Mouse (Mus musculus) spleen, postnatal 10 days (tissue): ENCODE data around the gene Eif2b4.
A peak's percentile ranks its signal among the peaks of the same experiment; 100 is the strongest.

ENCODE experiments used
- DNase-seq, 2 experiments: peaks; one replicate each; pipeline ENCODE4 v3.0.0; 2021 to 2022; ENCODE audit warnings: low spot score in 2 of 2

Eif2b4 gene

GRCm38 (mm10) chr5:31199893-31200292 is 6.7 kb upstream of the Eif2b4 start:
- no peak for DNase-seq

GRCm38 (mm10) chr5:31199321-31199892 is 6.2 kb upstream of the Eif2b4 start:
- no peak for DNase-seq

DNA sequence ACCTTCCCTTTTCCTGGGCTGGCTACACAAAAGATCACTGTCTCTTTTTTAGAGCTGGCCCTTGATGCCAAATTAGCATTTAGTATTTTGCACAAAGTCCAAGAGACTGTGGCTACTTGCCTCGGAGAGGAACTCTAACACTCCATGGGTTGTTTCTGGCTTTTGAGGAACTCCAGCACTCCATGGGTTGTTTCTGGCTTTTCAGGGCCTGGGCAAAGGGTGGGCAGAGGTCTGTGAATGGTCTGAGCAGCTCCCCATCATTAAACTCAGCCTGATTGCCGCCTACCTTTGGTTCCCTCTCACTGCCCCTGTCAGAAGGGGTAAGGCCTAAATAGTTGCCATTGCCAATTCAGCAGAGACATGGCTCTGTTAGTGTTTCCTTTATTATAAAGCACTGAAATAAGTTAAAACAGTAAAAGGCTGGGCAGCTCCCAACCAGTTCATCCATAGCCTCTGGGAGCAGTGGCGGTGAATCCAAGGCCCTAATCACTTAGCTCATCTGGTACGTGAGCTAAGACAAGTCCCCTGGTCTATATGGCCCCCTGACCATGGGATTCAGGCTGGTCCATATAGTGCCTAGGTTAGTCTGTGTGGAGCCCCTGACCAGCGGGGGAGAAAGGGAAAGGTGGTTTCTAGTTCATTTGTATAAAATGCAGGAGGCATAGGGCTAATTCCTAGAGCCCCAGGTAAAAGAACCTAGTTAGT is 5.5 kb upstream of the Eif2b4 start:
- DNase-seq = no peak

GRCm38 (mm10) chr5:31198170-31198569 is 4.9 kb upstream of the Eif2b4 start:
- DNase-seq = no peak

- DNase-seq = no peak
These were observed 3.8 kb upstream of the Eif2b4 start for GRCm38 (mm10) chr5:31197072-31197471.

DNA sequence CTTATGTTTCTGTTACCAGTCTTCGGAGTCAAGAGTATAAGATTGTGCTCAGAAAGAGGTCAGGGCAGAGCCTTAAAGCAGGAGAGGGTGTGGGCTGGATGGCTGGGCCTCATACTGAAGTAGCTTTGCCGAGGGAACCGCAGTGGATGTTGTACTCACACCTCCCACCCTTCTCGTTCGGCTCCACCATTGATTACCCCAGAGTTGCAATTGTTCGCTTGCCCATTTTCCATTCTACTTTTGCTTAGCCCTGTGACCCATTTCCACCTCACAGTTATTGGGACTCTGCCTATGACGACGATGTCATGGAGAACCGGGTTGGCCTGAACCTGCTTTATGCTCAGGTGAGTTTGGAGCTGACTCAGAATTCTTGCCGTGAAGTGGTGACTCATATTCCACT is 3.0 kb upstream of the Eif2b4 start:
- DNase-seq = no peak

- no peak for DNase-seq
These were observed 2.4 kb upstream of the Eif2b4 start for GRCm38 (mm10) chr5:31195671-31196070.

GRCm38 (mm10) chr5:31194486-31195485 is 1.6 kb upstream of the Eif2b4 start:
- DNase-seq = no peak

DNA sequence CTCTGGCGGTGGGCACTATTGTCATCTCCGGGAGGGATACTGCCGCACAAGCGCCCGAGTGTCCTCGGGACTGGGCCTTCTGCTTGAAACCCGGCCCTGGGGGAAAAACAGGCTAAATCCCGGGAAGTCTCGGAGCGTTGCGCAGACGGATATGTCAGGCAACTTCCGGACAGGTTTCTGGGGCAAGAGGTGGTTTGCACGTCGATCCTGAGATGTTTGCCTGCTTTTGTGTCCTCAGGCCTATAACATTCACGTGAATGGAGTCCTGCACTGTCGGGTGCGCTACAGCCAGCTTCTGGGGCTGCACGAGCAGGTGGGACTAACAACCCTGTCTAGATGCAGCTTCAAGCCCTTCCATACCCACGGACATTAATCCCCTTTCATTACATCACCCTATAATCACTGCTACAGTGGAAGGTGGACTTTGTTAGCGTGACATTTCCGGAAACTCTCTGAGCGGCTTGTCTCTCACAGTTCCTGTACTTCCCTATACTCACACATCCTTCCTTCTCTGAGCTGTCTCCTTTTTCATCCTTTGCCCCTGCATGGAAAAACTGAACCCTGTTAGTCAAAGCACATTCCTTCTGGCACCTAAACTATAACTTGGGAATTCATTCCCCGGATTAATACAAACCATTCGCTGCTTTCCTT is 526 bp upstream of the Eif2b4 start:
- no peak for DNase-seq

DNA sequence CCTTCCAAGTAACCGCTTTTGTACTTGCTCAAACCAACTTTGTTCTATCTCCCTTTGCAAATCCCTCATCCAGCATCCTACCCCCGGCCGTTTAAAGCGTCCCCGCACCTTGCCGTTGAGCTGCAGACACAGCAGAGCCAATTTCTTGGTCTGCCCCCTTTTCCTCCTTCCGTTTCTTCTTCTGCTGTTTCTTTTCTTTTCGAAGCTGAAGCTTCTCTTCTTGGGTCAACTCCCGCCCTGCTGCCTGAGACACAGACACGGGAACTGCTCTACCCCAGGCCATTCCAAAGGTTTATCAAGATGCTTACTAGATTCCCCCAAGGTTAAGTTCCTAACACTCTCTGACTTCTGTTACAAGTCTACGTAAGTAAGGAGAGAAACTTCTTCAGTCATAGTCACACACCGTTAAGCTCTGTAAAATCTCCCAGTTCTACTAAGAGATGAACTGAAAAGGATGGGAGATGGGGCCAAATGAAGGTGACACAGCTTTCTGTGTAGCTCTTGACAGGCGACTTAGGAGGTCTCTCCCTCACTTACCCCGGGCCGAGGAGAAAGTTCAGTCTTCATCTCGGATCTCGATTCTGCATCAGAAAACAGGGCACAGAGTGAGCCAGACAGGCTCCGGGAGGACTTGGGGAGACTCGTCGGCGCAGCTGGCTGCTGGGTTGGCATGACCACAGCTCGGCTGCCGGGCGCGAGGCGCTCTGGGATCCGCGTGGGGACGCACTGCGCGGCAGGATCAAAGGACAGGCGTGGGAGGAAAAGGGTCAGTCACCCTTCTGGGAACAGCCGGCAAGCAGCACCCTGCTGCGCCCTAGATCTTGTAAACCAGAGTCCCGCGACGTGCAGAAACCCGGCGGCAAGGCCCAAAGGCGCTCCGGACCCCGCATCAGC is 938 bp downstream of the Eif2b4 start:
- peak in 1 of 2 experiments; percentile 24 for DNase-seq

DNA sequence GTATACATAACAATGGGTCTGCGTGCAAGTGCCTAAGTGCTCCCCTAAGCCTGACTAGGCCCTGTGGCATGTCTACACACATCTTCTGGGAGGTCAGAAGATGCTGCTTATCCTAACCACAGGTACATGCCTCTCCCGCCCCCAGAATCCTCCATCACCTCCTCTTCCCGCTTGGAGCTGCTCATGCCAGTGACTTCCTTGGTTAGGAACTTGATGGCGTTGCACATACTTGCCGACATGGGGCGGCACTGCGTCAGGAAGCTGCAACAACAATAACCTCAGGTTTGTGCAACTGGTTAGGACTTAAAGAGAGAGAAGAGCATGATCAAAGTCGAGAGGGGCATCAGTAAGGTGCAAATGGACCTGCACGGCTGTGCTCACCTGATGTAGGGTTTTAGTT is 3.0 kb downstream of the Eif2b4 start:
- DNase-seq = no peak

DNA sequence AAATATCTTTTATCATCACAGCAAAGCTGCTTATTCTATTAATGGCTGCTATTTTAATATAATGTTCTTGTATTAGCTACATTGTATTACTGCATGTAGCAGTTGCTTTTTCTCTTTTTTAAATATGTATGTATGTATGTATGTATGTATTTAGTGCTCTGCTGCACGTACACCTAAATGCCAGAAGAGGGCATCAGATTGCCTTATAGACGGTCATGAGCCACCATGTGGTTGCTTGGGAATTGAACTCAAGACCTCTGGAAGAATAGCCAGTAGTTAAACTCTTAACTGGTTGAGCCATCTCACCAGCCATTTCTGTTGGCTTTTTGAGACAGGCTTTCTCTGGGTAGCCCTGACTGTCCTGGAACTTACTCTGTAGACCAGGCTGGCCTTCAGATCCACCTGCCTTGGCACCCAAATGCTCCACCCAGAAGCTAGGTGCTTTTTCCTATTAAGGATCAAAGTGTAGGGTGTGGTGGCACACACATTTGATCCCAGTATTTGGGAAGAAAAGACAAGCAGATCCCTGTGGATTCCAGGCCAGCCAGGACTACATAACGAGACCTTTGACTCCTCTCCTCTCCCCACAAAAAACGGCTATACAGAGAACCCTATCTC is 4.9 kb downstream of the Eif2b4 start:
- DNase-seq = no peak

DNA sequence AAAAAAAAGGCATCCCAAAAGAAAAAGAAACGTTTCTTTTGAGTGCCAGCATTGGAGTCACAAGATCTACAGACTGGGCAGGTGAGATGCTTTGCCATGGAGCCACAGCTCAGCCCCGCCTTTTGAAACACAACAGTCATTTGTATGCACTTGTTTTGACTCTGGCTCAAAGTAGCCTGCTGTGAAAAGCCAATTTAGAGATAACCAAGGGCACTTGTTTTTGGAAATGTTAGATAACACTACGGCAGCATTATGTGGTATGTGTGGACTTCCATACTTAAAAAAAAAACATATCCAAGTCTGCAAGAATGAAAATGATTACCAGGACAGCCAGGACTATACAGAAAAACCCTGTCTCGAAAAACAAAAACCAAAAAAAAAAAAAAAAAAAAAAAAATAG is 9.6 kb downstream of the Eif2b4 start:
- DNase-seq = no peak

DNA sequence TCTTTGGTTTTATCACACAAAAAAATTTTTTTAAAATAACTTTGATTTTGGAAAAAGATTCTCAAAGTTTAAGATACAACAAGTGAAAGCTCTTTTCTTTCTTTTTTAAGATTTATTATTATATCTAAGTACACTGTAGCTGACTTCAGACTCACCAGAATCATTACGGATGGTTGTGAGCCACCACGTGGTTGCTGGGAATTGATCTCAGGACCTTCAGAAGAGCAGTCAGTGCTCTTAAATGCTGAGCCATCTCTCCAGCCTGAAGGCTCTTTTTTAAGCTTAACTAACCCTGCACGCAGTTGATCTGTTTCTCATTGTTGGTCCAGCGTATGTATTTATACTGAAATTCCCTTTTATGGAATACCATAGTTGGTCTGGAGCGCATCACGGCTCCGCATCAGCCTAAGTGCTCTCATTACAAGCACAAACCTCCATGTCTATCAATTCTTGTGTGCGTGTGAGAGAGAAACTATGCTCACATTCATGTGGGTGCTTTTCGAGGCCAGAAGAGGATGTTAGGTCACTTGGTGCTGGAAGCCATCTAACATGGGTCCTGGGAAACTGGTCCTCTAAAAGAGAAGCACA is 12.0 kb downstream of the Eif2b4 start:
- no peak for DNase-seq

DNA sequence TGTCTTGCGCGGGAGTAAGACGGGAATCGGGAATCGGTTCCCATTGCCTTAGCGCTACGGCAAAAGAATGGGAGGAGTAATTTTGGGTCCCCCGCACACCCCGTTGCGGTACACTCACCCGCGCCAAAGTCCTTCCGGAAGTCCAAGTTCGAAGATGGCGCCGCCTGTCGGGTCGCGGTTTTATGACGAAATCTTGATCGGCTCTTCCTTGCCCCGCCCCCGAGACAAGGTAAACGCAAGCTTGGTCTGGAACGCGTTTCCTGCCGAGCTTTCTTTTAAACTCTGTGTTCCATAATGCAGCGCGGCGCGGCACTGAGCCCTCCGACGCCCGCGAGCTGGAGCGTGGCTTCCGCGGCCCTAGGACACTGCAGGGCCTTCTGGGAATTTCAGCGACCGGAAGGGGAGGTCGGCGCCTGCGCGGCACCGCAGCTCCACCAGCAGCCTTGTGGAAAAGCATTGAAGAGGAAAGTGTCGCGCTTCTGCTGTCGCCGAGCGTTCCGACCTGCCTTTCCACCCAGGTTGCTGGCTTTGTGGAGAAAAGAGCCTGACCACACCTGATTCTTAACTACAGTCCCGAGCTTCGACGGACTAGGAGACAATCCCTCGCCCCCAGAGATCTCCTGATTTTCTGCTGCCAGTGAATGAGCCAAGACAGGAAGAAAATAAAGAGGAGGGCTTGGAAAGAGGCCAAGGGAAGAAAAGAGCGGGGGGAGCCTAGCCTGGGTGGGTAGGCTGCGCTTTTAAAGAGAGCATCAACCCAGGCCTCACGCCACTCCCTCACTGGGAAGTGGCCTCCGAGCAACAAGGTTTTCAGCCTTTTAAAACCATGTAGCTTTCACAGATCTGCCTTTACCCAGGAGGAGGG is 13.2 kb downstream of the Eif2b4 start, which contains the start of the genes Gm29609 and Gtf3c2:
Gene Gm29609, minus strand, starts transcription at position 146 of the 865 bp plus-strand sequence.
Gene Gtf3c2, minus strand, starts transcription at position 379 of the 865 bp plus-strand sequence.
- DNase-seq = peak; percentile 93 to 97

DNA sequence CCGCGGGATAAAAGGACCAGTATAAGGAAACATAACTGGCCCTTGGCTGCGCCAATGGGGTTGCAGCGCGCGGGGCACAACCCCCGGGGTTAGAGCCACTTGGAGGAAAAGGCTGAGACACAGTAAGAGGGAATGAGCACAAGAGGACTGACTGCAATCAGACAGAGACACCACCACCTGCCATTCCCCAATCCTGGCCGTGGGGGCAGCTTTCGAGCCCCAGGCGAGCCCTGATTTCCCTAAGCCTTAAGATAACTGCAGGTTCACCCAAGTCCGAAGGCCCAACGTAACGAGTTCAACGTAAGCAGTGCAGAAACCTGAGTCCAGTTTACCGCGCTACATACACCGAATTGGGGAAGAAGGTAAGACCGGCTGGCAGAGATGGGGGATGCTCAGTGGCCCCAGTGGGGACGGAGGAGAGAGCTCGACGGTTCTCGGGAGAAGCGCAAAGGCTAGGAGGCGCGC is 13.9 kb downstream of the Eif2b4 start:
- peak in 1 of 2 experiments; percentile 57 for DNase-seq

DNA sequence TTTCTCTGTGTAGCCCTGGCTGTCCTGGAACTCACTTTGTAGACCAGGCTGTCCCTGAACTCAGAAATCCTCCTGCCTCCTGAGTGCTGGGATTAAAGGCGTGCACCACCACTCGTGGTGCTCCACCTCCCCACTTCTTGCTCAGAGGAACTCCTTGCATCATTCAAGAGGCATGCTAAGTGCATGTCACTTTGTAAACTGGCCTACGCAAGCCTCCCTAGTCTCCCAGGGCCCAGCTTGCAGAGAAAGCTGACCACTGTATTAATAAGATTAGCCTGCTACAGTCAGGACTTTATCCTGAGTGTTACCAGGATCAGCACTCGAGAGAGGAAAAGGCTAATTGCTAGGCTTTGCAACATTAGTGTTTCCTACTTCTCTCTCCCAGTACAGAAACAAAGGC is 24.6 kb downstream of the Eif2b4 start:
- no peak for DNase-seq

GRCm38 (mm10) chr5:31164878-31165277 is 28.4 kb downstream of the Eif2b4 start:
- no peak for DNase-seq

GRCm38 (mm10) chr5:31162462-31162861 is 30.8 kb downstream of the Eif2b4 start:
- no peak for DNase-seq
